Mouse (Mus musculus) right cerebral cortex, adult 18-20 months (tissue): ENCODE results near the gene Trmt10b.

Experiments
- DNase-seq: peaks from one replicate; pipeline ENCODE4 v3.0.0; 2022; ENCODE audit warnings: mixed read lengths

Gene Trmt10b

GRCm38 (mm10) chr4:45296662-45297564 is at the start of gene Trmt10b:
TSS of gene Trmt10b (plus strand) at chr4:45297127.
- peak; percentile 79 for DNase-seq

- no peak for DNase-seq
These were observed 45.7 kb upstream of the Trmt10b start for GRCm38 (mm10) chr4:45251265-45251664.

GRCm38 (mm10) chr4:45252861-45253262 is 44.1 kb upstream of the Trmt10b start:
- DNase-seq: peak; percentile 23

GRCm38 (mm10) chr4:45253839-45254601 is 42.9 kb upstream of the Trmt10b start:
- peak; percentile 40 for DNase-seq

GRCm38 (mm10) chr4:45259232-45259832 is 37.6 kb upstream of the Trmt10b start:
- DNase-seq: no peak

GRCm38 (mm10) chr4:45261551-45261950 is 35.4 kb upstream of the Trmt10b start:
- no peak for DNase-seq

- DNase-seq: no peak
These were observed 29.0 kb upstream of the Trmt10b start for GRCm38 (mm10) chr4:45267883-45268282.

GRCm38 (mm10) chr4:45271041-45271452 is 25.9 kb upstream of the Trmt10b start:
- no peak for DNase-seq

GRCm38 (mm10) chr4:45275770-45276169 is 21.2 kb upstream of the Trmt10b start:
- DNase-seq: no peak

GRCm38 (mm10) chr4:45279292-45279691 is 17.6 kb upstream of the Trmt10b start:
- no peak for DNase-seq

- DNase-seq: peak; percentile 66
These were observed 16.9 kb upstream of the Trmt10b start for GRCm38 (mm10) chr4:45279981-45280548.

- no peak for DNase-seq
These were observed 10.6 kb upstream of the Trmt10b start for GRCm38 (mm10) chr4:45286318-45286717.

GRCm38 (mm10) chr4:45287906-45288305 is 9.0 kb upstream of the Trmt10b start:
- no peak for DNase-seq

- DNase-seq: no peak
These were observed 8.6 kb downstream of the Trmt10b start for GRCm38 (mm10) chr4:45305536-45305935.

GRCm38 (mm10) chr4:45308046-45308445 is 11.1 kb downstream of the Trmt10b start:
- DNase-seq: peak; percentile 21

- no peak for DNase-seq
These were observed 11.7 kb downstream of the Trmt10b start for GRCm38 (mm10) chr4:45308606-45309005.

GRCm38 (mm10) chr4:45311056-45311455 is 14.1 kb downstream of the Trmt10b start:
- DNase-seq: no peak

GRCm38 (mm10) chr4:45320159-45320816 is 23.4 kb downstream of the Trmt10b start:
- peak; percentile 88 for DNase-seq

GRCm38 (mm10) chr4:45331139-45331538 is 34.2 kb downstream of the Trmt10b start:
- DNase-seq: no peak

GRCm38 (mm10) chr4:45332466-45332865 is 35.5 kb downstream of the Trmt10b start:
- DNase-seq: no peak

GRCm38 (mm10) chr4:45341226-45341625 is 44.3 kb downstream of the Trmt10b start:
- DNase-seq: no peak

- DNase-seq: peak; percentile 93
These were observed 44.8 kb downstream of the Trmt10b start, which contains the start of gene Dcaf10 for GRCm38 (mm10) chr4:45341669-45342249. TSS of gene Dcaf10 (plus strand) at chr4:45342101.
